Mouse (Mus musculus): Measurements from ENCODE around the gene Treml4. TPM values are rescaled to one million over a fixed set of nuclear protein-coding genes. Genes with fewer than 3 reads are reported as not detected.

The Treml4 gene
- 1 to 10 TPM in 1 of 2 experiments, under 1 TPM in 1; 0.46 to 1.6 TPM for total RNA-seq (2021)
- long read RNA-seq, experiment 1: 0 reads
- long read RNA-seq, experiment 2: 0 reads

DNA sequence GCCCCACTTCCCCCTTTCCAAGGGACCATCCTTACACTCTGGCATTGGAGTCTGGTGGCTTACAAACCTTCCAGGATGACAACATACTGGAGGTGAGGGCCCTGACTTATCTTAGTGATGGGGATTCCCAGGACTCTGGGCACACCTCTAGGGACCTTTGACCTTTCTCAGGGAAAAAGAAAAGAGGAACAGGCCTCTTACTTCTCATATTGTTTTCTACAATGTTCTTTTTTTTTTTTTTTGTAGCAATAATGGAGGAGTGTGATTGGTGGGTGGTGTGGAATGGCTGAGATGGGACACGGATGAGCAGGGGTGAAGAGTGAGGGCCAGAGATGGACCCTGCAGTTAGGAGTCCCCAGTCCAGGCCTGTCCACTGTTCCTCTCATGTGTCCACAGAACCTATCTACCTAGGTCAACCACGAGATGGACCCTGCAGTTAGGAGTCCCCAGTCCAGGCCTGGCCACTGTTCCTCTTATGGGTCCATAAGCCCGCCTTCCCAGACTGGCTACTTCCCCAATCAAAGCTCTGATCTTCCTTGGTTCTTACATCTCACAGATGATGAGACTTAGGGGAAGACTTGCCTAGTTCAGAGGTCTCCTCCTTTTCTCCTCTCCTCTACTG lies at the start of gene Treml4:
Gene Treml4, plus strand, starts transcription at position 555 of the 622 bp plus-strand sequence.
- no peak for DNase-seq (ENCODE audit: low spot score in 2 of 2)

GRCm38 (mm10) chr17:48215429-48215828 lies 48.7 kb upstream of the Treml4 start:
- DNase-seq (ENCODE audit: low spot score in 2 of 2): no peak

- DNase-seq (ENCODE audit: low spot score in 2 of 2): no peak
Observed at GRCm38 (mm10) chr17:48230680-48231079, 33.4 kb upstream of the Treml4 start.

DNA sequence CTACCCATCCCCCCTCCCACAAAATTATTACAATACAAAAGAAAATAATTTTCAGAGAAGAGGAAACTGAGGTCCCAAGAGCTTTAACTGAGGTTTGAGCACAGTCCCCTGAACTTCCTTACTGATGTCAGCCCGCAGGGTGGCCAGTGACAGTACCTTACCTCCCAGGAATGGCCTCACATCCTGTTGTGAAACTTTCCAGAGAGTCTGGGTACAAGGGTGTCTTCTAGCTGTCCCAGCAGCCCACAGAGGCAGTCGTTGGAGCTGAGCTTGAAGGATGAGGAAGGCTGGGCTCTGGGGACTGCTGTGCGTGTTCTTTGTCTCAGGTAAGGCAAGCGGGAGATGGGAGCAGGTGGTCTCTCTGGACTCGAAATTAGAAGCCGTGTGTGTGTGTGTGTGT lies 31.6 kb upstream of the Treml4 start, which contains the start of gene Trem1:
Gene Trem1, plus strand, starts transcription at position 251 of the 400 bp plus-strand sequence.
- no peak for DNase-seq (ENCODE audit: low spot score in 2 of 2)

- no peak for DNase-seq (ENCODE audit: low spot score in 2 of 2)
Observed at GRCm38 (mm10) chr17:48233789-48234188, 30.3 kb upstream of the Treml4 start.

DNA sequence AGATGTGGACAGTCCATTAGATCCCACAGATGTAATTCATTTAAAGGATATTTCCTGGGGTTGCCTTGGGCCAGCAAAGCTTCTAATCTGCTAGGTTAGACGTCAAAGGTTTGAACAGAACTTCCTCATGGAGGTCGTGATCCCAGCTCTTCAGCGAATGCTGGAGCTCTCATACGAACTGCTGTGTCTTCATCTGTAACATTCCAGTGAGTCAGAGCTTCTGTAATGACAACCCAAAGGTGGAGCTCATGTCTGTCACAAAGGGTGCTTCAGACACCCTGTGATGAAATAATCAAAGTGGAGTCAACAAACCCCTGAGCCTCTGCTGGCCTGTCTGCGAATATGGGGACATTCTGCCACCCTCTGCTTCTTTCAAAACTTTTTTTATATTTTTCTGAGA lies 29.5 kb upstream of the Treml4 start:
- no peak for DNase-seq (ENCODE audit: low spot score in 2 of 2)

DNA sequence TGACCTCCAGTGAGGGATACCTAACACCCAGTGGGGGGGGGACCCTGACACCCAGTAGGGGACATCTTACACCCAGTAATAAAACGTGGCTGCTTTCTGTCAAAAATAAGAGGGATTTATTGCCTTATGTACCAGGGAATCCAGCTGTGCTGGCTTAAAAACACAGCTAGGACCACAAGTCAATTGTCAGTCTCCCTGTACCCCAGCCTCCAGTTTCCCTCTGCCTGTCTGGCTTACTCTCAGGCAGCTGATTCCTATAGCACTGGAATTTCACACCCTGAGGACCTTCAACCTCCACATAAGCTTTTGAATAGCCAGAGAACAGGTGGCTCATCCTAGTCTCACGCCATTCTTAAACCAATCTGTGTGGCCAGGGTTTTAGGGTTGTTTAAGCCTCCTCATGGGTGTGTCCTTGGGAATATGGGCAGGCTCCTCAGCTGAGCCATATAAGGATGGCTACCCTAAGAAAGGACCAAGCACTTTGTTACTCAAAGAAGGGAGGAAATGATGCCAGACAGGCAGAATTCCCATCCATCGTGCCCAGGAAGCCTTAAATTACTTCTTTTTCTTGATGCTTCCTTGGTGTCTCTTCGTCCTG lies 28.2 kb upstream of the Treml4 start:
- no peak for DNase-seq (ENCODE audit: low spot score in 2 of 2)

DNA sequence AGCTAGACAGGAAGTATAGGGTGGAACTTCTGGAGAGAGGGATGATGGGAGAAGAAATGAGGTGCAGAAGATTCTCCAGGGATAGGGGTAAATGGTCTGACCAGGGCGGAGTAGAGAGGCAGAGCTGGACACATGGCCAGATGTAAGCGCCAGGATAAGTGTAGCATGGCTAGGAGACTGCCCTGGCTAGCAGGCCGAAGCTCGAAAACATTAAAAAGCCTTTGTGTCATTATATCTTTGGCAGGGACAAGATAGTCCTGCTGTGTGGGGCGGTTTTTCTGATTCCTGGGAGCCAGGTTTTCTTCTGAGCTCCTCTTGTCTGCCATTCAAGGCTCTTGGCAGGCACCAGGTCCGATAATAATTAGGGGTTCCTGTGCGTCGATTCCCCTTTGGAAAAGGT lies 26.5 kb upstream of the Treml4 start:
- no peak for DNase-seq (ENCODE audit: low spot score in 2 of 2)

- no peak for DNase-seq (ENCODE audit: low spot score in 2 of 2)
Observed at GRCm38 (mm10) chr17:48247221-48247928, 16.7 kb upstream of the Treml4 start, which contains the start of gene Trem3. Gene Trem3, plus strand, starts transcription at chr17:48247777.

DNA sequence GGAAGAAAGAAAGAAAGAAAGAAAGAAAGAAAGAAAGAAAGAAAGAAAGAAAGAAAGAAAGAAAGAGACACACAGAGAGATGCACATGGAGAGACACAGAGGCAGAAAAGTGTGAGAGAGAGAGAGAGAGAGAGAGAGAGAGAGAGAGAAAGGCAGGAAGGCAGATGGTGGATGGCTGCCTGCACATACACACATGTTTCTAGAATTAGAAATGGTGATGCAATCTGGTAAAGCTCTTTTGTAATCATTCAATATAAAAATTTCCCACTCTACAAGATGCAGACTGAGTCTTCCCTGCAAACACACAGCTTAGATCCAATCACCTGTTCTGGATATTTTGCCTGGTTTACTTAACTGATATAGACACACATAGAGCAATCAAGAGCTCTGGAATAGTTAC lies 15.1 kb upstream of the Treml4 start:
- DNase-seq (ENCODE audit: low spot score in 2 of 2): no peak

DNA sequence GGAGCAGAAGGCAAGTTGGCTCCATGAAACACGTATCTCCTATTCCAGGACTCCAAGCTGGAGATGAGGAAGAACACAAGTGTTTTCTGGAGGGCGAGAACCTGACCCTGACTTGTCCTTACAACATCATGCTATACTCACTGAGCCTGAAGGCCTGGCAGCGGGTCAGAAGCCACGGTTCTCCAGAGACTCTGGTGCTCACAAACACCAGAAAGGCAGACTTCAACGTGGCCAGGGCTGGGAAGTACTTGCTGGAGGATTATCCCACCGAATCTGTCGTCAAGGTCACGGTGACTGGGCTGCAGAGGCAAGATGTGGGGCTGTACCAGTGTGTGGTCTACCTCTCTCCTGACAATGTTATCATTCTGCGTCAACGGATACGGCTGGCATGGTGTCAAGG lies 14.6 kb upstream of the Treml4 start:
- no peak for DNase-seq (ENCODE audit: low spot score in 2 of 2)

GRCm38 (mm10) chr17:48250631-48251030 lies 13.5 kb upstream of the Treml4 start:
- no peak for DNase-seq (ENCODE audit: low spot score in 2 of 2)

DNA sequence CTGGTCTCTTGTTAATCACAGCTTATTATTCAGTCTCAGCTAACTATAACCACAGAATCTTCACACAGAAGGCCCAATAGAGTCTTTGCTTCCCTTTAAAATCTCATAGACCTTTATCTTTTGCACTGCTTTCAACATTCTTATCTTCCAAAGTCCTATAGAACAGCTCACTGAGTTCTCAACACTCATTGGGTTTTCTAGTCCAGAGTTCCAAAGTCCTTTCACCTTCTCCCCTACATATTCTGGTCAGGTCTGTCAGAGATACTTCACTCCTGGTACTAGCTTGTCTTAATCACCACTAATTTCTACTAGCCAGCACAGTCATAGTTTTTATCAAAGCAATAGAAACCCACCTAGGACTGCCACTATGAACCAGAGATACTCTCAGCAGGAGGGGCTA lies 7.5 kb upstream of the Treml4 start:
- no peak for DNase-seq (ENCODE audit: low spot score in 2 of 2)

DNA sequence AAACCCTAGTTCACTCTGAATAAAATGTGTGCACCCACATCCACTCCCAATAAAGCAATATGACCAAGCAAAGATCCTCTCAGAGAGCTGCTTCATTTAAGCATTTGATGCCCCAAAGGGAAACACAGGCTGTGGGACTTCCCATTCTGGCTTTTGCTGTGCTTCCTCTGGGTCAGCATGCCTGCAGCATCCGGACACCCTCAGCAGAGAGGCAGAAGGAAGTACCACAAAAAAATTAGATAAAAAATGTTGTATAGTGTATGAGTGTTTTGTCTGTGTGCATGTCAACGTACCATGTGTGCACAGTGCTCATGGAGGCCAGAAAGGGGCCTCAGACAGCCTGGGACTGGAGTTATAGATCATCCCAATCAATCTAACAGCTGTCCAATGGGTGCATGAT lies 2.2 kb upstream of the Treml4 start:
- no peak for DNase-seq (ENCODE audit: low spot score in 2 of 2)

- DNase-seq (ENCODE audit: low spot score in 2 of 2): no peak
Observed at GRCm38 (mm10) chr17:48264662-48265061, 567 bp downstream of the Treml4 start.

GRCm38 (mm10) chr17:48266138-48266537 lies 2.0 kb downstream of the Treml4 start:
- DNase-seq (ENCODE audit: low spot score in 2 of 2): no peak

DNA sequence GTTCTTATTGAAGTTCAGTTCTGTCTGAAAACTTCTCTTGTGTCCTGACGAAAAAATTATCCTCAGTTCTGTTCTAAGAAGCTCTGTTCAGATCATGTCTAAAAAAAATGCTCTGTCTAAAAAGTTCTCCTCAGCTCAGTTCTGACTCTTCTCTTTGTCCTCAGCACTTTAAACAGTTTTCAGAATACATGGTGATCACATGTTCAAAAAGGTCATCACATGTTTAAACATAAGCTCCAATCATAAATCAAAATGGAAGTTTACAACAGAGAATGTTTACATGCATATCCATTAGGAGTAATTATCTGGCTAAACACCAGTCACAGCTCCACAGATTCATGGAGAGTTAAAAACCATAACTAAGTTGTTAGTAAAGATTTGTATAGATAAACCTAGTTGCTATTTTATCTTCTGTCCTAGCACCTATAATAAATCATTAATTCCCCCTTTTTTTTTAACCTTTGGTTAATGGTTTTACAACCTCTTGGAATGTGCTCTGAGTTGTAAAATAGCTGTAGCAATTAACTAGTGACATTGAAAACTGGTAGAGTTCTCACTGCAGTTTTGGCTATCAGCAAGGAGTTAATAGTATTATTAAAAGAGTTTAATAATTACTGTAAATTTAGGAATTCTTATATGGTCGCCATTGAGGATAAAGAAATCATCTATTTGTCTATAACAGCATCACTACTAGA lies 2.7 kb downstream of the Treml4 start:
- no peak for DNase-seq (ENCODE audit: low spot score in 2 of 2)

- no peak for DNase-seq (ENCODE audit: low spot score in 2 of 2)
Observed at GRCm38 (mm10) chr17:48267591-48267990, 3.5 kb downstream of the Treml4 start.

DNA sequence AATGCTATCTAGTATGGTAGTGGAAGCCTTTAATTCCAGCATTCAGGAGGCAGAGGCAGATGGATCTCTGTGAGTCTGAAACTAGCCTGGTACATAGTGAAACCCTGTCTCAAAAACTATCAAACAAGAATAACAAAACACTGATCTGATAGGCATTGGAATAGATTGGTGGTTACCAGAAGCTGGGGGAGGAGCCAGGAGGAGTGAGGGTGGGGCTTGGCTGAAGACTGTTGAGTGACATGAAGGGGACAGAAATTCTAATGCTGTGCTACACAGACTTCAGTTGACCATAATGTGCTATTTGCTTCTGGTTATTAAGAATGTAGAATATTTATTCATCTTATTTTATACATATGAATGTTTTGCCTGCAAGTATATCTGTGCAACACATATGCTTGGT lies 4.2 kb downstream of the Treml4 start:
- no peak for DNase-seq (ENCODE audit: low spot score in 2 of 2)

GRCm38 (mm10) chr17:48269833-48270232 lies 5.7 kb downstream of the Treml4 start:
- DNase-seq (ENCODE audit: low spot score in 2 of 2): no peak

- DNase-seq (ENCODE audit: low spot score in 2 of 2): no peak
Observed at GRCm38 (mm10) chr17:48272158-48272557, 8.1 kb downstream of the Treml4 start.

DNA sequence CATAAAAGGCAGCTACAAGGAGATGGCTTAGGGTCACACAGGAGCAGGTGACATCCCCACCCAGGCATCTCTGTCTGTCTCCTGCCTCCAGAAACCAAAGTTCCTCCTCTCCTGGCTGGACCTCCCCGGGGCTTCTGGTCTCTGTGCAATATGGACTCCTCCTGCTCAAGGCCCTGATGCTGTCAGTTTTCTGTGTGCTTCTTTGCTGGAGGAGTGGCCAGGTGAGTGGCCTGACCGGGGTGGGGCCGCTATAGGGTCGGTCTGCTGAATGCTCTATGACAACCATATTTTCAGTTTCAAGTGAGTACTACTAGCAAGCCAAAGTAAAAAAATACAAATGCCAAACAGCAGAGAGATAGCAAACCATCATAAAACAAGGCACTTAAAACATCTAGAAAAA lies 8.5 kb downstream of the Treml4 start:
- no peak for DNase-seq (ENCODE audit: low spot score in 2 of 2)
